Mouse (Mus musculus) ovary, postnatal 36 days (tissue): ENCODE measurements around the gene Bcas1.

Experiments
- DNase-seq: peaks from one replicate; pipeline ENCODE4 v3.0.0; 2022; ENCODE audit warnings: low spot score, mixed read lengths

Gene Bcas1

GRCm38 (mm10) chr2:170418748-170419147 lies 8.9 kb downstream of the Bcas1 start:
- DNase-seq: peak; percentile 21

GRCm38 (mm10) chr2:170411490-170412168 lies 16.0 kb downstream of the Bcas1 start:
- DNase-seq: no peak

DNA sequence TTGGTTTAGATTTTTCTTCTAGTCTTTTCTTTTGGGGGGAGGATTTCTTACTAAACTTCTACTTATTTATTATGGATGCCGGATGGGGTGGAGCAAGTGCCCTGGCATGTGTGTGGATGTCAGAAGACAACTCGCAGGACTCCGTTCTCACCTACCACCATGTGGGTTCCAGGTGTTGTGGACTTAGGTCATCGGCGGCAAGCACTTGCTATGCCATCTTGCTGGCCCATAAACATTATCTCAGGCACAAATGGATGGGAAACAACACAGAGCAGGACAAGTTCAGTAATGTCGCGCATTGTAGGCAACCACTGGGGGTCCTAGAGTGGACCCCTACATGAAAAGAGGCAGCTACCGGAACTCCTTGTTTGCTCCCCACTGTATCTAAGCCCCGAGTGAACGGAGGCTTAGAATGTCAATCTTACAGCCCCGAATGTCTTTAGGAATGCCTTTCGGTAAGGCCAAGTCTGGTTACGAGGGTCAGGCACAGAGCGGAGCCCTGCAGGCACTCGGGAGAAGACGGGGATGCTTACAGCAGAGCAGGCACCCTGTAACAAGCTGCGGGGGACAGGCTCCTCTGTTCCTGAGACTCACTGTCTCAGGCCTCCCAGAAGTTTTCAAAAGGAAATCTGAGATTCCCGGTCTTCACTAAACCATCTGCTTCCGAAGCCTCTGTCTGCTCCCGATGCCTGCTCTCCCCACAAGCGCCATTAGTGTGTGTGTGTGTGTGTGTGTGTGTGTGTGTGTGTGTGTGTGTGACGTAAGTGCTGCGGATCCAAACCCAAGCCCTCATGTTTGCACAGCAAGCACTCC lies 16.8 kb downstream of the Bcas1 start:
- DNase-seq: no peak

DNA sequence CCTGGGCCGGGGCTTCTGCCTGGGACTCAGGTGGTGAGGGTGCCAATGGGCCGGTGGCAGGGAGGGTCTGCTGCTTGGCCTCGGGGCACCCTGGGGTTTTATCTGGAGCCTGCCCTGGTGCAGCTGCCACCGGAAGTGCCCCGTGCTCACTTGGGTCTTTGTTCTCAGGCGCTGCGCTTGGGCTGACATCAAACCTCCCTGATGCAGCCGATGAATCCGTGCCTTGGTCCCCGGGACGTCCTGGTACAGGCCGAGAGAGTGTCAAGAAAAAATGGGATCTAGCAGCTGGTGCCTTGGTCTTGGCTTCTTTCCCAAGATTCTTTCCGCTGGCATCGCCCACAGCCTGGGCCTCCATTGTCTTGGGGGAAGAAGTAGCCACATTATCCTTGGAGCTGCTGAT lies 21.2 kb downstream of the Bcas1 start:
- no peak for DNase-seq

DNA sequence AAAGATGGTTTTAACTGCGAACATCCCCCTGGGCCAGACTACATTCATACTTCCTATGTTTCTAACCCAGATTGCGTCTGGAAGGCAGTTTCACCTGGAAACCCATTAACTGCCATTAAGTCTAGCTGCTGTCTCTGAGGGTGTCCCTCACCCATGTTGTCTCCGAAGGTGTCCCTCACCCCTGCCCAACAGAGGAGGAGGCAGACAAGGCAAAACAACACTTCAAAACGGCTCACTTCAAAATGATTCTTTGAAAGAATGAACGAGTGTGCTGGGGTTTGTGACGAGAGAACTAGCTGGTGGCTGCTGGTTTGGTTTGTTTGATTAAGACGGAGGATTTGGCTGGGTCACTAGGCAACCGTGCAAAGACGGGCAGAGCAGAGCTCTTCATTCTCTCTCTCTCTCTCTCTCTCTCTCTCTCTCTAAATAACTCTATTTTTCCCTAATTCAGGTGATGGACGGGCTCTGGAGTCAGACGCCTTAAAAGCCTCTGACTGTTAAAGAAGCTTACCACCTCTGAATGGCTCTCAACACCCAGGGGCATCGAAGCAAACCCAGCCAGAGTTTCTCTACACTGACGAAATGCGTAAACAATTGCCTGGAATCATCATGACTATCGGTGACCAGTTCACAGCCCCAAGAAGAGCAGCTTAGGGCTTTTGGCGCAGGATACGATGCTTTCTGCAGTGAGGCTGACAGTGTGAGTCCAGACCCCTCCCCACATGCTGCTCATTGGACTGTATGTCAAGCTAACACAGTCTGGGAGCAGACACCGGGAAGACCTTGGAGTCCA lies 22.7 kb downstream of the Bcas1 start:
- no peak for DNase-seq

DNA sequence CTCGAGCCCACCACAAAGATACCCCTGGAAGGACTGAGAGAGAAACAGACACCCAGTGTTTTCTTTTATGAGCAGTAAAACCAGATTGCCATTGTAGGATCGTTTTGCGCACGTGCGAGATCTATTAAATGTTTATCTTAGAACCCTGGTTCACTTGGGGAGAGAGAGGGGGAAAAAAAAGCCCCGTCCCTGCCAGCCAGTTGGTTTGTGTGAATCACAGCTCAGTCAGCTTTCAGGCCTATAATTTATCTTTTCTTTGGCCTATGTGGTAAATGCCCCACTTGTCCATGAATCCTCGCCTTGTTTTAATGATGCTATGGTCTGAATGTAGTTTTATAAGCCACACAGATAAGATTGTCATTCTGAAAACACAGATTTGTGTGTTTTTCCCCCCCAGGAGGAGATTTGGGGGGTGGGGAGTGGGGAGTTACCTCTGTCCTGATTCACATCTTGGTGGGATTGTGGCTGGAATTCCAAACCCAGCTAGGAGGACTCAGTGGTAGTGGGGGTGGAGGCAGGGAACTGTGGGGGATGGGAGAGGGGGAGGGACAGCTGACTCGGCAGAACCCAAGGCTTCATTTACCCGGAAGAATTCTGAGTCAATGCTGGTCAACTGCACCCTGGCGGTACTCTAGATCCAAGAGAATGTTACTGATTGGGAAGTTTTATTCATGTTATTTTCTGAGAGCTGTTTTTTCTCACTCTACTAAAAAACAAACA lies 23.8 kb downstream of the Bcas1 start:
- no peak for DNase-seq

DNA sequence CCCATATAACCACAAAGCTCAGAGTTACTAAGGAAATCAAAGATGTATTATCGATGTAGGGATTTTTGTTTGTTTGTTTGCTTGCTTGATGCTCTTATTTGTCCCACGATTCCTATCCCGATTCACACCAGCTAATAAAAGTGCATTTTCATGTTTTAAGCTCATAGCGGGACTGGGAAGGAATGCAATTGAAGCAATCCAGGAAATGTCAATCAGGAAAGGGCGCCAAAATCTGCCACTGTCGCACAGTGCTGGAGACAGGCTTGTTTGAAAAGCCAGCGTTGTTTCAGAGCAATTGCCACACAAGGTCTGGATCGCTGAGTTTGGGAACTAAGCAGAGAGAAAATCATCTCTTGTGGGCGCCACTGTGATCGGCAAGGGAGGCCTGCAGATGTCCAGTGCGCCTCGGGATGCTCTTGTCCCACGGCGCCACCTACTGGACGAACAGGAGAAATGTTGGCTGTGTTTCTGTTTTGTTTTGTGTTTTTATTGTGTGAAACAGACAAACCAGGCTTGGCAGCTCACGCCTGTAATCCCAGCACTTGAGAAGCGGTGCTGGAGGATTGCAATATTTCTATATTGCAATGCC lies 26.3 kb downstream of the Bcas1 start:
- DNase-seq: peak; percentile 74

- DNase-seq: no peak
These were observed 27.0 kb downstream of the Bcas1 start for GRCm38 (mm10) chr2:170400666-170401065.

- DNase-seq: no peak
These were observed 35.7 kb downstream of the Bcas1 start for GRCm38 (mm10) chr2:170391994-170392393.

DNA sequence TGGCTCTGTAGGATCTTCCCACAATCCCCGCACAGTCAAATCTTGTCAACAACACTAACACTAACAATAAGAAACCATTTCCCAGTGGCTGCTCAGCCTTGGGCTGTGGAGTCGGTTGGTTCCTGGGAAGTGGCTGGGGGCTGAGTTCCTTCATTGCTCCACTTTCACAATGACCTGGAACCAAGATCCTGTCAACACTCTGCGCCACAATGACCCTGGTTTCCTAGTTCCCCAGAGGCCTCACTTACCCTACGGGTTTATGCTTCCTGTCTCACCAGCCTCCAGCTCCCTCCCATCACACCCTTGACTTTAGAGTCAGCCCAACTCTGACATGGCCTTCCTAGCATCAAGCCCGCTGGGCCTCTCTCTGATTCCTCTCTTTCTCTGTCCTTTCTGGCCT lies 39.3 kb downstream of the Bcas1 start:
- no peak for DNase-seq

DNA sequence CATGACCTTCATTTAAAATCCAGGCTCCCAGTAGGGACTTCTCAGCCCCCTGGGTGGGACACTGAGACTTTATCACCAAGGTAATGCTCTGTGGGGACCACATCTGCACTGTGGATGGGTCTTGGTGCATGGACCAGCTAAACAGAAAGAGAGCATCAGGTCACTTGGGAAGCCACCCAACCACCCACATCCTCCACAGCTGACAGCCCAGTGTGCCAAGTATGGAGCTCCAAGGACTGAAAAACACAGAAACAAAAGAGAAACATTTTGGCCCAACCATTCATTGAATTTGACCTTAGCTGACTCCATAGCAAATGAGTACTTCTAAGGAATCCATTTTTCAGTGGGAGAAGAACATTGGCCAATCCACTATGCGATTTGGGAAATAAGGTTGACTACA lies 42.1 kb downstream of the Bcas1 start:
- no peak for DNase-seq

- DNase-seq: no peak
These were observed 42.9 kb downstream of the Bcas1 start for GRCm38 (mm10) chr2:170384770-170385169.

GRCm38 (mm10) chr2:170373391-170373790 lies 54.3 kb downstream of the Bcas1 start:
- DNase-seq: no peak

DNA sequence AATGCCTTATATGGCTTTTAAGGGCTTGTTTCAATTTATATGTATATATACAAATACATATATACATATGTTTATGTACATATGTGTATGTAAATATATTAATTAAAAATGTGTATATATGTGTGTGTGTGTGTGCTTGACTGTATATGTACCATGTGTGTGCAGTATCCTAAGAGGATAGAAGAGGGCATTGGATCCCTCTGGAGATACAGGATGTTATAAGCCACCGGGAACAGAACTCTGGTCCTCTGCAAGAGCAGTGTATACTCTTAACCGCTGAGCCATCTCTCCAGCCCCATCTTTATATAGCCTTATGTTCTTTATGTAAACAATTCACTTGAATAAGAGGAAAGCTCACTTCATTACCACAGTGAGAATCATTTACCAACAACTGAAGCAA lies 62.0 kb downstream of the Bcas1 start:
- no peak for DNase-seq

- DNase-seq: no peak
These were observed 62.4 kb downstream of the Bcas1 start for GRCm38 (mm10) chr2:170365271-170365670.

- DNase-seq: no peak
These were observed 70.8 kb downstream of the Bcas1 start for GRCm38 (mm10) chr2:170356667-170357374.

- DNase-seq: peak; percentile 52
These were observed 72.7 kb downstream of the Bcas1 start for GRCm38 (mm10) chr2:170354963-170355367.

GRCm38 (mm10) chr2:170352273-170352672 lies 75.4 kb downstream of the Bcas1 start:
- no peak for DNase-seq

DNA sequence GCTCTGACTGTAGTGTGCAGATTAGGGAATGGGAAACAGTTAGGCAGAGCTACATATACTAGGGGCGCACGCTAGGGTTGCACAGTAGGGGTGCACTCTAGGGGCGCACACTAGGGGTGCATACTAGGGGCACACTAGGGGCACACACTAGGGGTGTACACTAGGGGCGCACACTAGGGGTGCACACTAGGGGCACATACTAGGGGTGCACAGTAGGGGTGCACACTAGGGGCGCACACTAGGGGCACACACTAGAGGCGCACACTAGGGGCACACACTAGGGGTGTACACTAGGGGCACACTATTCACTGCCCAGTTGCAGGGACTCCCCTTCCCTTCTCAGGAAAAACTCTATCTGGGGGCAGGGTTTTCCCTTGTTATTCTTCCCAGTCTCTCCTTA lies 75.8 kb downstream of the Bcas1 start:
- no peak for DNase-seq

GRCm38 (mm10) chr2:170349784-170350183 lies 77.9 kb downstream of the Bcas1 start:
- DNase-seq: no peak

- no peak for DNase-seq
These were observed 78.5 kb downstream of the Bcas1 start for GRCm38 (mm10) chr2:170349096-170349495.
